Mouse (Mus musculus): Measurements from ENCODE around the gene Dlg2. TPM values are rescaled to one million over a fixed set of nuclear protein-coding genes. Genes with fewer than 3 reads are reported as not detected.

The Dlg2 gene
- polyA plus RNA-seq, 1 experiment from 2014 or later = 0.87 TPM

GRCm38 (mm10) chr7:91481574-91482197, 1005.2 kb downstream of the Dlg2 start:
- TF ChIP-seq CTCF (IDR thresholded peaks at IDR 0.05; ENCODE audit: low read depth) = no peak
- DNase-seq (ENCODE audit: low spot score) (no peak), ATAC-seq (replicated peaks; ENCODE audit: low FRiP score, low read depth) (no peak)
- Histone ChIP-seq H3K9me3 (replicated peaks; ENCODE audit: low read length) (no peaks in the 10 kb centered on the region), H3K4me2 (ENCODE audit: low read length) (no peak overlapping the region), H3K27me3 (ENCODE audit: insufficient read depth, low read length) (no peaks in the 10 kb centered on the region), H3K36me3 (ENCODE audit: insufficient read depth, low read length) (no peaks in the 10 kb centered on the region), H3K27ac (no peak overlapping the region), H3K4me3 (replicated peaks; ENCODE audit: low read depth, low read length) (no peak overlapping the region), H3K4me1 (replicated peaks; ENCODE audit: insufficient read depth, low read length) (no peaks in the 10 kb centered on the region), H3K9ac (ENCODE audit: low read depth, low read length) (no peak overlapping the region)
- WGBS = 63% methylated on average over 1 of the region's 1 CpGs

- Histone ChIP-seq H3K4me3 (replicated peaks; ENCODE audit: low read depth, low read length) (no peak overlapping the region), H3K9ac (ENCODE audit: low read depth, low read length) (no peak overlapping the region), H3K9me3 (replicated peaks; ENCODE audit: low read length) (no peaks in the 10 kb centered on the region), H3K36me3 (ENCODE audit: insufficient read depth, low read length) (no peaks in the 10 kb centered on the region), H3K27me3 (ENCODE audit: insufficient read depth, low read length) (no peaks in the 10 kb centered on the region), H3K27ac (no peak overlapping the region), H3K4me1 (replicated peaks; ENCODE audit: insufficient read depth, low read length) (no peaks in the 10 kb centered on the region), H3K4me2 (ENCODE audit: low read length) (no peak overlapping the region)
- no peak for ATAC-seq (replicated peaks; ENCODE audit: low FRiP score, low read depth)
- no peak for TF ChIP-seq CTCF (IDR thresholded peaks at IDR 0.05; ENCODE audit: low read depth)
- no peak for DNase-seq (ENCODE audit: low spot score)
- 68% methylated on average over 3 of the region's 3 CpGs for WGBS
Measured at GRCm38 (mm10) chr7:91493234-91493633, 1016.8 kb downstream of the Dlg2 start.

- DNase-seq (ENCODE audit: low spot score) (no peak), ATAC-seq (replicated peaks; ENCODE audit: low FRiP score, low read depth) (no peak)
- H3K4me2 ChIP-seq (ENCODE audit: low read length) = no peak overlapping the region
- TF ChIP-seq CTCF (IDR thresholded peaks at IDR 0.05; ENCODE audit: low read depth) = no peak
- H3K27ac ChIP-seq = no peak overlapping the region
- H3K9ac ChIP-seq (ENCODE audit: low read depth, low read length) = no peak overlapping the region
- no peak overlapping the region for H3K4me3 ChIP-seq (replicated peaks; ENCODE audit: low read depth, low read length)
- no peaks in the 10 kb centered on the region for H3K9me3 ChIP-seq (replicated peaks; ENCODE audit: low read length)
- no peaks in the 10 kb centered on the region for H3K36me3 ChIP-seq (ENCODE audit: insufficient read depth, low read length)
- no peaks in the 10 kb centered on the region for H3K27me3 ChIP-seq (ENCODE audit: insufficient read depth, low read length)
- H3K4me1 ChIP-seq (replicated peaks; ENCODE audit: insufficient read depth, low read length) = no peaks in the 10 kb centered on the region
- WGBS = 43% methylated on average over 5 of the region's 5 CpGs
Measured at GRCm38 (mm10) chr7:91495526-91495925, 1019.1 kb downstream of the Dlg2 start.

GRCm38 (mm10) chr7:91511119-91511518, 1034.6 kb downstream of the Dlg2 start:
- Histone ChIP-seq H3K4me1 (replicated peaks; ENCODE audit: insufficient read depth, low read length) (no peaks in the 10 kb centered on the region), H3K27ac (no peak overlapping the region), H3K9ac (ENCODE audit: low read depth, low read length) (no peak overlapping the region), H3K9me3 (replicated peaks; ENCODE audit: low read length) (no peaks in the 10 kb centered on the region), H3K4me3 (replicated peaks; ENCODE audit: low read depth, low read length) (no peak overlapping the region), H3K4me2 (ENCODE audit: low read length) (no peak overlapping the region), H3K36me3 (ENCODE audit: insufficient read depth, low read length) (no peaks in the 10 kb centered on the region), H3K27me3 (ENCODE audit: insufficient read depth, low read length) (no peaks in the 10 kb centered on the region)
- 62% methylated on average over 1 of the region's 1 CpGs for WGBS
- TF ChIP-seq CTCF (IDR thresholded peaks at IDR 0.05; ENCODE audit: low read depth) = no peak
- ATAC-seq (replicated peaks; ENCODE audit: low FRiP score, low read depth) = no peak
- DNase-seq (ENCODE audit: low spot score) = no peak

- H3K27ac ChIP-seq = no peak overlapping the region
- no peak overlapping the region for H3K4me3 ChIP-seq (replicated peaks; ENCODE audit: low read depth, low read length)
- no peak overlapping the region for H3K9ac ChIP-seq (ENCODE audit: low read depth, low read length)
- no peaks in the 10 kb centered on the region for H3K36me3 ChIP-seq (ENCODE audit: insufficient read depth, low read length)
- DNase-seq (ENCODE audit: low spot score) (no peak), ATAC-seq (replicated peaks; ENCODE audit: low FRiP score, low read depth) (no peak)
- no peaks in the 10 kb centered on the region for H3K9me3 ChIP-seq (replicated peaks; ENCODE audit: low read length)
- WGBS = 60% methylated on average over 3 of the region's 3 CpGs
- no peak overlapping the region for H3K4me2 ChIP-seq (ENCODE audit: low read length)
- no peaks in the 10 kb centered on the region for H3K4me1 ChIP-seq (replicated peaks; ENCODE audit: insufficient read depth, low read length)
- TF ChIP-seq CTCF (IDR thresholded peaks at IDR 0.05; ENCODE audit: low read depth) = no peak
- no peaks in the 10 kb centered on the region for H3K27me3 ChIP-seq (ENCODE audit: insufficient read depth, low read length)
Measured at GRCm38 (mm10) chr7:91514445-91514844, 1038.0 kb downstream of the Dlg2 start.

- Histone ChIP-seq H3K4me2 (ENCODE audit: low read length) (no peak overlapping the region), H3K4me1 (replicated peaks; ENCODE audit: insufficient read depth, low read length) (no peaks in the 10 kb centered on the region), H3K36me3 (ENCODE audit: insufficient read depth, low read length) (no peaks in the 10 kb centered on the region), H3K27ac (no peak overlapping the region), H3K4me3 (replicated peaks; ENCODE audit: low read depth, low read length) (no peak overlapping the region), H3K9me3 (replicated peaks; ENCODE audit: low read length) (no peaks in the 10 kb centered on the region), H3K27me3 (ENCODE audit: insufficient read depth, low read length) (no peaks in the 10 kb centered on the region), H3K9ac (ENCODE audit: low read depth, low read length) (no peak overlapping the region)
- WGBS = 80% methylated on average over 3 of the region's 3 CpGs
- no peak for TF ChIP-seq CTCF (IDR thresholded peaks at IDR 0.05; ENCODE audit: low read depth)
- ATAC-seq (replicated peaks; ENCODE audit: low FRiP score, low read depth) = no peak
- DNase-seq (ENCODE audit: low spot score) = no peak
Measured at GRCm38 (mm10) chr7:91516225-91516624, 1039.8 kb downstream of the Dlg2 start.

GRCm38 (mm10) chr7:91525859-91526258, 1049.4 kb downstream of the Dlg2 start:
- ATAC-seq (replicated peaks; ENCODE audit: low FRiP score, low read depth) (no peak), DNase-seq (ENCODE audit: low spot score) (no peak)
- no peak overlapping the region for H3K4me3 ChIP-seq (replicated peaks; ENCODE audit: low read depth, low read length)
- H3K9ac ChIP-seq (ENCODE audit: low read depth, low read length) = no peak overlapping the region
- H3K27ac ChIP-seq = no peak overlapping the region
- H3K4me1 ChIP-seq (replicated peaks; ENCODE audit: insufficient read depth, low read length) = no peaks in the 10 kb centered on the region
- H3K36me3 ChIP-seq (ENCODE audit: insufficient read depth, low read length) = no peaks in the 10 kb centered on the region
- 88% methylated on average over 1 of the region's 1 CpGs for WGBS
- H3K27me3 ChIP-seq (ENCODE audit: insufficient read depth, low read length) = no peaks in the 10 kb centered on the region
- H3K9me3 ChIP-seq (replicated peaks; ENCODE audit: low read length) = no peaks in the 10 kb centered on the region
- H3K4me2 ChIP-seq (ENCODE audit: low read length) = no peak overlapping the region
- TF ChIP-seq CTCF (IDR thresholded peaks at IDR 0.05; ENCODE audit: low read depth) = no peak
